Mouse (Mus musculus) limb, embryonic 11.5 days (tissue): ENCODE data around the gene Zfp239. TPM values are rescaled to one million over a fixed set of nuclear protein-coding genes. Genes with fewer than 3 reads are reported as not detected.

Experiments
- ATAC-seq: fragments of 200-750 bp; cut with Nextera tagmentation; 2 replicates; pipeline ENCODE4 v1.8.0; 2017; ENCODE audit warnings: low read depth; ENCODE audit not compliant: insufficient number of reproducible peaks, low FRiP score, low TSS enrichment
- DNase-seq: peaks from one replicate; pipeline ENCODE4 v3.0.0-alpha.2; 2015; ENCODE audit warnings: low spot score
- H3K27ac ChIP-seq: fragments of 300-500 bp; sonication (generic); replicated peaks from 2 replicates; pipeline ENCODE4 v1.5.1; 2014; ENCODE audit warnings: low read depth, mild to moderate bottlenecking, low read length
- H3K27me3 ChIP-seq: fragments of 300-500 bp; sonication (generic); 2 replicates; pipeline ENCODE4 v1.6.1; 2014; ENCODE audit warnings: mild to moderate bottlenecking, low read length, mixed read lengths; ENCODE audit not compliant: control insufficient read depth, insufficient read depth
- H3K36me3 ChIP-seq: fragments of 300-500 bp; sonication (generic); 2 replicates; pipeline ENCODE4 v1.6.1; 2014; ENCODE audit warnings: mild to moderate bottlenecking, low read length, moderate library complexity, mixed read lengths; ENCODE audit not compliant: control insufficient read depth, insufficient read depth
- H3K4me1 ChIP-seq: fragments of 300-500 bp; sonication (generic); 2 replicates; pipeline ENCODE4 v1.6.1; 2014; ENCODE audit warnings: low read length, mixed read lengths; ENCODE audit not compliant: control insufficient read depth, insufficient read depth
- H3K4me2 ChIP-seq: fragments of 300-500 bp; sonication (generic); 2 replicates; pipeline ENCODE4 v1.6.1; 2014; ENCODE audit warnings: low read depth, mild to moderate bottlenecking, moderate library complexity; ENCODE audit not compliant: severe bottlenecking
- H3K4me3 ChIP-seq: fragments of 300-500 bp; sonication (generic); 2 replicates; pipeline ENCODE4 v1.5.1; 2014; ENCODE audit warnings: low read depth, low read length
- H3K9ac ChIP-seq: fragments of 300-500 bp; sonication (generic); 2 replicates; pipeline ENCODE4 v1.6.1; 2014; ENCODE audit warnings: mild to moderate bottlenecking, low read length
- H3K9me3 ChIP-seq: fragments of 300-500 bp; sonication (generic); 2 replicates; pipeline ENCODE4 v1.6.1; 2016; ENCODE audit warnings: low read length; ENCODE audit not compliant: control insufficient read depth
- WGBS: fragments of 180-500 bp; shearing (Covaris S2); extraction: QIAGEN DNeasy Blood & Tissue Kit; methylation state at CpG from one replicate; pipeline ENCODE4 v1.1.7; 2014; 5-methylcytosine and 5-hydroxymethylcytosine counted together
- polyA plus RNA-seq: library from polyadenylated mRNA; unstranded; fragments of >200 nt; fragmentation: Nextera tagmentation; extraction: Ambion mirVana; gene quantifications from 2 replicates; pipeline ENCODE4 v1.2.1, GENCODE M21; 2014

Zfp239 gene
- polyA plus RNA-seq, 1 experiment from 2014 or later: 16.2 TPM

GRCm38 (mm10) chr6:117917576-117917975, 55.7 kb downstream of the Zfp239 start:
- WGBS: 2% methylated on average over 21 of the region's 21 CpGs
- peak overlapping the region; percentile 96 for H3K27ac ChIP-seq
- H3K9me3 ChIP-seq: no peaks in the 10 kb centered on the region
- ATAC-seq (0 out of 2 replicates have a peak, but pooled peaks have one; percentile 32), DNase-seq (peak; percentile 83)
- H3K27me3 ChIP-seq: no peaks in the 10 kb centered on the region
- H3K4me3 ChIP-seq: peak overlapping the region; percentile 47
- peak overlapping the region; percentile 92 for H3K9ac ChIP-seq
- H3K4me1 ChIP-seq: peaks cover 12% of the 10 kb centered on the region; the same call in 1 of the 2 replicates
- H3K36me3 ChIP-seq: 0 out of 2 replicates have a peak, but pooled peaks cover 2% of the 10 kb centered on the region
- H3K4me2 ChIP-seq: peak overlapping the region; percentile 79

GRCm38 (mm10) chr6:117918043-117918442, 56.1 kb downstream of the Zfp239 start:
- Histone ChIP-seq H3K9me3 (no peaks in the 10 kb centered on the region), H3K4me3 (peak overlapping the region; percentile 47), H3K4me1 (peaks cover 12% of the 10 kb centered on the region; the same call in 1 of the 2 replicates), H3K9ac (peak overlapping the region; percentile 92), H3K27me3 (no peaks in the 10 kb centered on the region), H3K36me3 (0 out of 2 replicates have a peak, but pooled peaks cover 2% of the 10 kb centered on the region), H3K27ac (peak overlapping the region; percentile 96), H3K4me2 (peak overlapping the region; percentile 79)
- DNase-seq (peak; percentile 40), ATAC-seq (no peak)
- WGBS: 31% methylated on average over 5 of the region's 5 CpGs

DNA sequence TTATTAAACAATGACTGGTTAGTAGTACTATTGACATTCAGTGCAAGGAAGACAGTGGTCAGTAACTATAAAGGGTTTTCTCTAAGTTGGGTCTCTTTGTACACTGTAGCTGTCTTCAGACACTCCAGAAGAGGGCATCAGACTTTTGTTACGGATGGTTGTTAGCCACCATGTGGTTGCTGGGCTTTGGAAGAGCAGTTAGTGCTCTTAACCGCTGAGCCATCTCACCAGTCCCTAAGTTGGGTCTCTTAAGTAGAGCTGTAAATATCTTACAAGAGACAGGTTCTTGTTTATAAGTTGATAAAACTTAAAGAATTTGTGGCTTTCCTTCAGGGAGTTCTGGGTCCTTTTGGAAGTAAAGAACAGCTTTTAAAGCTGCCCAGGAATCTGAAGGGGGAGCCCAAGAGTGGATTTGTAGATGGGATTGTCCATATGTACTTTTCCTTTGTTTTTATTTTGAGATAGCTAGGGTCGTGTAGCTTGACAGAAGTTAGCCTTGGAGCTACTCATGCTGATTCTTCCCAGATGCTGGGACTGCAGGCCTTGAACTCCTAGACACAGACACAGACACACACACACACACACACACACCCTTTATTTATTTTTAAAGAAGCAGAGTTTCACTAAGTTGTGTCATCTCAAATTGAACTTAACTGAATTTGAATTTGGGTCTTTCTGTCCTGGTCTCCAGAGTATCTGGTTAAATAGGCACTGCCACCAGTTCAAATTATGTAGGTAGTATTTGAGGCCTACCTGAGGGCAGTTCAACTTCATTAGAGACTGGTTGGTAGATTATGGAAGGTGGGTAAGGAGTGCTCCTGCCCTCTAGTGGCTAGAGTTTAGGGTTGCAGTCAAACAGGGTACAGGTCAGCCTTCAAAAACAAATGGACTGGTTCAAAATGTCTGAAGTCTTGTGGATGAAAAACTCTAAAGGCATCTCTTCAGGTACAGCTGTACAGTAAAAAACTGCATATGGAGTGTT, 59.0 kb downstream of the Zfp239 start:
- ATAC-seq (no peak), DNase-seq (peak; percentile 45)
- Histone ChIP-seq H3K27me3 (no peaks in the 10 kb centered on the region), H3K9me3 (no peaks in the 10 kb centered on the region), H3K9ac (no peak overlapping the region), H3K4me3 (no peak overlapping the region), H3K27ac (no peak overlapping the region), H3K36me3 (peaks cover 2% of the 10 kb centered on the region; the same call in 1 of the 2 replicates), H3K4me1 (peaks cover 8% of the 10 kb centered on the region; the same call in 1 of the 2 replicates), H3K4me2 (no peak overlapping the region)
- 64% methylated on average over 3 of the region's 3 CpGs for WGBS

DNA sequence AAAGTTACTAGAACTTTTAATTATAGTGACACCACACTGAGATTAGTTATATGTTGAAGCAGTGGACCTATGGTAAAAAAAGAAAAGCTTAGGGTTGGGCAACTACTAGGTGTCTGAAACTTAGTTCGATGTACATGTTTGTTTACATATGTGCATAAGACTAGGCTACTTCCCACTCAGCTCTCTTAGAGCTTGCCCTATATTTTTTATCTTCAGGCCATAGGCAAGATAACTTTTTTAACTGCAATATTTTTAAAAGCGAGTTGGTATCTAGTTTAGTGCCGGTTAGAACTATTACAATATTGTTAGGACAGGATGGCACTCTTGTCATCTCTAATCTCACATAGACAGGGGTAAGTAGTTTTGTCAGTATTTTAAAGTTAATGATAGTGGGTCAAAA, 60.1 kb downstream of the Zfp239 start:
- no peak overlapping the region for H3K4me3 ChIP-seq
- H3K9ac ChIP-seq: no peak overlapping the region
- no peak overlapping the region for H3K4me2 ChIP-seq
- H3K27me3 ChIP-seq: no peaks in the 10 kb centered on the region
- H3K27ac ChIP-seq: no peak overlapping the region
- peaks cover 5% of the 10 kb centered on the region; the same call in 1 of the 2 replicates for H3K4me1 ChIP-seq
- ATAC-seq: no peak
- WGBS: 94% methylated on average over 3 of the region's 3 CpGs
- H3K36me3 ChIP-seq: peaks cover 2% of the 10 kb centered on the region; the same call in 1 of the 2 replicates
- DNase-seq: no peak
- no peaks in the 10 kb centered on the region for H3K9me3 ChIP-seq

Other genes with a start within 250 kb of the Zfp239 start
- 155 and 163 TPM in 2 replicates for gene Zfp637, start 20.9 kb upstream of the Zfp239 start, polyA plus RNA-seq
- 852 and 860 TPM in 2 replicates for gene Hnrnpf, start 38.2 kb downstream of the Zfp239 start, polyA plus RNA-seq
- 2.0 and 3.9 TPM in 2 replicates for gene Fxyd4, start 75.6 kb downstream of the Zfp239 start, polyA plus RNA-seq
- gene Rasgef1a, start 149.3 kb downstream of the Zfp239 start, polyA plus RNA-seq: not detected in 2 replicates